Mouse (Mus musculus): ENCODE measurements around the gene Trove2. TPM values are rescaled to one million over a fixed set of nuclear protein-coding genes. Genes with fewer than 3 reads are reported as not detected.

Gene Trove2
- total and polyA plus RNA-seq, 3 experiments = 4.5 to 4.6 TPM; not detected in 1

DNA sequence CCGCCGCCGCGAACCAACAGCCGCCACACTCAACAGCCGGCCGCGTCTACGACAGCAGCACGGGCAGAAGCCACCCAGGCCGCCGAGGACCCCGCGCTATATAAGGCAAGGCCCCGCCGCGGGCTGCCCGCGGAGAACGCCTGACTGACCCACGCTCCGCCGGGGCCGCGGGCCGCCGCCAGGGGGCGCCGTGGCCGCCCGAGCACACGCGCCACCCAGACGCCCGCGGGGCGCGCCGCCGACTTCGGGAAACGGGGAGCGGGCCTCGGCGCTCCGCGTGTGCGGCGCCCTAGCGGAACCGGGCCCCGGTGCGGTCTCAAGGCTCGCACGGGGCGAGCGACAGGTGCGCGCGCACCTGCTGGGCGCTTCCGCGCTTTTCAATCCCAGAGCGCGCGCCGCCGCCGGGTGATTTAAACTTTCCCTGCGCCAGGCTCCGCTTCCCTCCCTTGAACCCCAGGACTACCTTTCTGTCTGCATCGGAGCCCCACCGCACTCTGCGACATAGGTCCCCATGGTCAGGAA is 74.1 kb downstream of the Trove2 start, which contains the start of gene Cdc73 (continued):
- TF ChIP-seq ZKSCAN1 (IDR thresholded peaks at IDR 0.05; ENCODE audit: low read depth, low read length) (no peak), MAZ (IDR thresholded peaks at IDR 0.05; ENCODE audit: low read depth, low read length) (peak; percentile 59; the same call in 1 of the 2 replicates), KAT2A (conservative IDR thresholded peaks at IDR 0.05; ENCODE audit: low read depth, low read length) (no peak; the same call in 1 of the 2 replicates)

DNA sequence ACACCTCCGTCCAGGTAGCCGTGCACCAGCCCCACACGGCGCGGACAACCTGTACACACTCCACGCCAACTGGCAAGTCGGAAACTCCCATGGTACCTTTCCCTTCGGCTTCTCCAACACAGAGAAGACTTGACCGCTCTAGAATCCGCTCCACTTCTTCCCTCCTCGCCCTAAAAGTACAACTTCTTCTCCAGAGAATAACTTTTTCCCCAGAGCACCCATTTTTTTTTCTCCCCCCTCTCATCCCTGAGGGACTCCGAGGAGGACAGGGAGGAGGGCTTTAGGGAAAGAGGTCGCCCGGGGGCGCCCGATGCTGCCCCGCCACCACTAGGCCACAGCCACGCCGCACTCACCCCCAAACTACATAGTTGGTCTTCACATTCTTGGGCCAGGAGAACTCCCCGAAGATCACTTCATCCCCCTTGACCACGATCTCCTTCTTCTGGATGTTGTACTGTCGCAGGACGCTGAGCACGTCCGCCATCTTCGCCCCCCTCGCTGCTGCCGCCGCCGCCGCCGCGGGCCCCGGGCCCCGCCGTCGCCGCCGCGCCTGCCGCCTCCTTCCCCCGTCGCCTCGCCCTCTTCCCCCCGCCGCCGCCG is 74.6 kb downstream of the Trove2 start:
- Histone ChIP-seq H3K36me3 (ENCODE audit: control insufficient read depth in 1 of 2, insufficient read depth in 2 of 2, low read length in 2 of 2) (peaks cover 14 to 15% of the 10 kb centered on the region in 2 experiments), H3K27ac (ENCODE audit: control insufficient read depth, low read depth, low read length) (peak overlapping the region; percentile 78), H3K79me2 (ENCODE audit: control insufficient read depth, insufficient read depth, low read length, poor library complexity) (peaks cover 39% of the 10 kb centered on the region), H3K4me1 (ENCODE audit: control insufficient read depth in 1 of 2, insufficient read depth in 2 of 2, low read length in 2 of 2) (peaks cover under 1 to 4% of the 10 kb centered on the region in 2 experiments; a peak in 1 of 4 replicates), H3K4me3 (ENCODE audit: control insufficient read depth in 1 of 2, insufficient read depth in 1 of 2, low read depth in 2 of 2, low read length in 2 of 2) (peak overlapping the region; percentile 84 to 97), H3K27me3 (ENCODE audit: control insufficient read depth in 1 of 2, insufficient read depth in 2 of 2, low read length in 2 of 2) (no peaks in the 10 kb centered on the region), H3K9ac (ENCODE audit: control insufficient read depth, low read depth, low read length, poor library complexity, severe bottlenecking) (peak overlapping the region; percentile 93), H3K9me3 (replicated peaks; ENCODE audit: insufficient read depth, low read length) (no peaks in the 10 kb centered on the region)
- no peak for TF ChIP-seq E2F4 (IDR thresholded peaks at IDR 0.05; ENCODE audit: borderline replicate concordance, low read depth, low read length)
- peak; percentile 71 for TF ChIP-seq SIN3A (IDR thresholded peaks at IDR 0.05; ENCODE audit: low read length)
- peak; percentile 56; the same call in 1 of the 2 replicates for TF ChIP-seq MXI1 (IDR thresholded peaks at IDR 0.05; ENCODE audit: low read depth, low read length)
- TF ChIP-seq UBTF (IDR thresholded peaks at IDR 0.05; ENCODE audit: borderline replicate concordance, insufficient read depth, low read depth, low read length) = 0 out of 2 replicates have a peak, but pooled peaks have one; percentile 47
- no peak for TF ChIP-seq TAL1 (IDR thresholded peaks at IDR 0.05; ENCODE audit: low read length)
- TF ChIP-seq SMC3 (IDR thresholded peaks at IDR 0.05; ENCODE audit: low read depth, low read length) = no peak
- peak in 1 of 2 experiments; percentile 9; a peak in 1 of 4 replicates for TF ChIP-seq EP300 (IDR thresholded peaks at IDR 0.05; ENCODE audit: low read depth in 1 of 2, low read length in 2 of 2)
- 0 out of 2 replicates have a peak, but pooled peaks have one; percentile 5 for TF ChIP-seq ZNF384 (IDR thresholded peaks at IDR 0.05; ENCODE audit: low read depth, low read length)
- TF ChIP-seq USF1 (IDR thresholded peaks at IDR 0.05; ENCODE audit: low read depth, low read length) = no peak
- TF ChIP-seq TBP (IDR thresholded peaks at IDR 0.05; ENCODE audit: low read depth, low read length) = peak; percentile 54; the same call in 1 of the 2 replicates
- peak; percentile 68 for DNase-seq (ENCODE audit: low read depth, low spot score)

GRCm38 (mm10) chr1:143701736-143702135 is 75.1 kb downstream of the Trove2 start:
- Histone ChIP-seq H3K9me3 (replicated peaks; ENCODE audit: insufficient read depth, low read length) (no peaks in the 10 kb centered on the region), H3K27me3 (ENCODE audit: control insufficient read depth in 1 of 2, insufficient read depth in 2 of 2, low read length in 2 of 2) (no peaks in the 10 kb centered on the region), H3K27ac (ENCODE audit: control insufficient read depth, low read depth, low read length) (peak overlapping the region; percentile 78), H3K4me1 (ENCODE audit: control insufficient read depth in 1 of 2, insufficient read depth in 2 of 2, low read length in 2 of 2) (peaks cover 3 to 4% of the 10 kb centered on the region in 2 experiments; a peak in 1 of 4 replicates), H3K4me3 (ENCODE audit: control insufficient read depth in 1 of 2, insufficient read depth in 1 of 2, low read depth in 2 of 2, low read length in 2 of 2) (peak overlapping the region; percentile 84 to 97), H3K36me3 (ENCODE audit: control insufficient read depth in 1 of 2, insufficient read depth in 2 of 2, low read length in 2 of 2) (peaks cover 15 to 18% of the 10 kb centered on the region in 2 experiments), H3K9ac (ENCODE audit: control insufficient read depth, low read depth, low read length, poor library complexity, severe bottlenecking) (peak overlapping the region; percentile 93), H3K79me2 (ENCODE audit: control insufficient read depth, insufficient read depth, low read length, poor library complexity) (peaks cover 42% of the 10 kb centered on the region)
- TF ChIP-seq TAL1 (IDR thresholded peaks at IDR 0.05; ENCODE audit: low read length) (no peak), ZNF384 (IDR thresholded peaks at IDR 0.05; ENCODE audit: low read depth, low read length) (peak; percentile 54; the same call in 1 of the 2 replicates), RCOR1 (IDR thresholded peaks at IDR 0.05; ENCODE audit: low read depth, low read length) (no peak), MAX (IDR thresholded peaks at IDR 0.05; ENCODE audit: low read length) (no peak), BHLHE40 (IDR thresholded peaks at IDR 0.05; ENCODE audit: borderline replicate concordance, low read depth, low read length) (no peak), SMC3 (IDR thresholded peaks at IDR 0.05; ENCODE audit: low read depth, low read length) (no peak), E2F4 (IDR thresholded peaks at IDR 0.05; ENCODE audit: borderline replicate concordance, low read depth, low read length) (no peak)
- peak; percentile 38 for DNase-seq (ENCODE audit: low read depth, low spot score)

Other genes with a start within 250 kb of the Trove2 start
- 0.03 and 0.04 TPM in 2 replicates for gene B3galt2, start 136.4 kb downstream of the Trove2 start, total RNA-seq (2012; rRNA removed)
- under 1 TPM in 1 of 2 experiments, not detected in 1; 0.01 TPM for gene B3galt2, start 136.4 kb downstream of the Trove2 start, polyA plus RNA-seq (2012; ENCODE audit: insufficient read depth in 1 of 2, insufficient read length in 2 of 2, low read depth in 1 of 2, low replicate concordance in 2 of 2, missing spikeins in 1 of 2)
- 11.6 and 13.6 TPM in 2 replicates for gene Cdc73, start 74.2 kb downstream of the Trove2 start, total RNA-seq (2012; rRNA removed)
- gene Cdc73, start 74.2 kb downstream of the Trove2 start, polyA plus RNA-seq (2012; ENCODE audit: insufficient read depth in 1 of 2, insufficient read length in 2 of 2, low read depth in 1 of 2, low replicate concordance in 2 of 2, missing spikeins in 1 of 2) = 10 to 100 TPM; 55.2 to 65.8 TPM
- 23.4 and 25.3 TPM in 2 replicates for gene Glrx2, start 60.7 kb downstream of the Trove2 start, total RNA-seq (2012; rRNA removed)
- 10 to 100 TPM in 1 of 2 experiments, not detected in 1; 61.6 TPM for gene Glrx2, start 60.7 kb downstream of the Trove2 start, polyA plus RNA-seq (2012; ENCODE audit: insufficient read depth in 1 of 2, insufficient read length in 2 of 2, low read depth in 1 of 2, low replicate concordance in 2 of 2, missing spikeins in 1 of 2)
- gene Uchl5, start 204 bp upstream of the Trove2 start, total RNA-seq (2012; rRNA removed) = 110 and 116 TPM in 2 replicates
- gene Uchl5, start 204 bp upstream of the Trove2 start, polyA plus RNA-seq (2012; ENCODE audit: insufficient read depth in 1 of 2, insufficient read length in 2 of 2, low read depth in 1 of 2, low replicate concordance in 2 of 2, missing spikeins in 1 of 2) = 100 to 1,000 TPM in 1 of 2 experiments, 10 to 100 TPM in 1; 86.5 to 154 TPM
- 1.2 and 1.3 TPM in 2 replicates for gene Rgs2, start 227.1 kb upstream of the Trove2 start, total RNA-seq (2012; rRNA removed)
- gene Rgs2, start 227.1 kb upstream of the Trove2 start, polyA plus RNA-seq (2012; ENCODE audit: insufficient read depth in 1 of 2, insufficient read length in 2 of 2, low read depth in 1 of 2, low replicate concordance in 2 of 2, missing spikeins in 1 of 2) = 1 to 10 TPM in 1 of 2 experiments, not detected in 1; 2.9 TPM